Mouse (Mus musculus): ENCODE measurements at regions not wholly inside any gene's neighbourhood (a gene's known extent, or its start where the extent isn't known, plus 50 kb on each side); places are given as distances from the start of the nearest gene placed in this dataset.

- Histone ChIP-seq H3K27me3 (ENCODE audit: control insufficient read depth, insufficient read depth, insufficient read length) (no peaks in the 10 kb centered on the region), H3K36me3 (ENCODE audit: control insufficient read depth, insufficient read depth) (no peaks in the 10 kb centered on the region), H3K4me3 (no peak overlapping the region), H3K79me2 (ENCODE audit: control insufficient read depth, insufficient read depth) (no peaks in the 10 kb centered on the region), H3ac (ENCODE audit: control insufficient read depth, insufficient read length) (no peak overlapping the region), H3K4me2 (ENCODE audit: low read depth) (no peak overlapping the region)
- TF ChIP-seq SRF (IDR thresholded peaks at IDR 0.05; ENCODE audit: control insufficient read depth, insufficient read length, low read depth) = no peak
These were observed 164.1 kb upstream of the Olig3 start for GRCm38 (mm10) chr10:19192221-19192620.

GRCm38 (mm10) chr10:19188082-19188742 is 168.1 kb upstream of the Olig3 start:
- H3K79me2 ChIP-seq (ENCODE audit: control insufficient read depth, insufficient read depth) = no peaks in the 10 kb centered on the region
- TF ChIP-seq POLR2AphosphoS2 (IDR thresholded peaks at IDR 0.05; ENCODE audit: insufficient read length, low read depth) (no peak), TCF3 (IDR thresholded peaks at IDR 0.05; ENCODE audit: insufficient read length, low read depth) (no peak), POLR2A (IDR thresholded peaks at IDR 0.05; ENCODE audit: insufficient read length, low read depth) (no peak), MAX (IDR thresholded peaks at IDR 0.05; ENCODE audit: low read depth) (no peak), SRF (IDR thresholded peaks at IDR 0.05; ENCODE audit: control insufficient read depth, insufficient read length, low read depth) (no peak), CEBPB (IDR thresholded peaks at IDR 0.05; ENCODE audit: insufficient read depth, poor library complexity, severe bottlenecking) (no peak), E2F4 (IDR thresholded peaks at IDR 0.05; ENCODE audit: insufficient read depth) (no peak), USF1 (IDR thresholded peaks at IDR 0.05; ENCODE audit: low read depth) (no peak), REST (IDR thresholded peaks at IDR 0.05; ENCODE audit: insufficient read depth, insufficient read length) (no peak), MYOD1 (IDR thresholded peaks at IDR 0.05; ENCODE audit: control insufficient read depth in 1 of 3, insufficient read length in 2 of 3, low read depth in 2 of 3) (no peak), MYOG (IDR thresholded peaks at IDR 0.05; ENCODE audit: control insufficient read depth in 1 of 3, insufficient read depth in 1 of 3, insufficient read length in 2 of 3, low read depth in 2 of 3) (no peak), TCF12 (IDR thresholded peaks at IDR 0.05; ENCODE audit: insufficient read depth, poor library complexity, severe bottlenecking) (no peak)
- H3K36me3 ChIP-seq (ENCODE audit: control insufficient read depth, insufficient read depth) = no peaks in the 10 kb centered on the region
- no peak overlapping the region for H3K4me2 ChIP-seq (ENCODE audit: low read depth)
- H3K27me3 ChIP-seq (ENCODE audit: control insufficient read depth, insufficient read depth, insufficient read length) = no peaks in the 10 kb centered on the region
- H3ac ChIP-seq (ENCODE audit: control insufficient read depth, insufficient read length) = no peak overlapping the region
- no peak overlapping the region for H3K4me3 ChIP-seq

- TF ChIP-seq POLR2AphosphoS2 (IDR thresholded peaks at IDR 0.05; ENCODE audit: insufficient read length, low read depth) (no peak), USF1 (IDR thresholded peaks at IDR 0.05; ENCODE audit: low read depth) (no peak), SRF (IDR thresholded peaks at IDR 0.05; ENCODE audit: control insufficient read depth, insufficient read length, low read depth) (no peak), POLR2A (IDR thresholded peaks at IDR 0.05; ENCODE audit: insufficient read length, low read depth) (no peak), E2F4 (IDR thresholded peaks at IDR 0.05; ENCODE audit: insufficient read depth) (no peak), MAX (IDR thresholded peaks at IDR 0.05; ENCODE audit: low read depth) (no peak), MYOD1 (IDR thresholded peaks at IDR 0.05; ENCODE audit: control insufficient read depth in 1 of 3, insufficient read length in 2 of 3, low read depth in 2 of 3) (no peak), REST (IDR thresholded peaks at IDR 0.05; ENCODE audit: insufficient read depth, insufficient read length) (no peak), CEBPB (IDR thresholded peaks at IDR 0.05; ENCODE audit: insufficient read depth, poor library complexity, severe bottlenecking) (no peak), TCF12 (IDR thresholded peaks at IDR 0.05; ENCODE audit: insufficient read depth, poor library complexity, severe bottlenecking) (no peak), MYOG (IDR thresholded peaks at IDR 0.05; ENCODE audit: control insufficient read depth in 1 of 3, insufficient read depth in 1 of 3, insufficient read length in 2 of 3, low read depth in 2 of 3) (no peak), TCF3 (IDR thresholded peaks at IDR 0.05; ENCODE audit: insufficient read length, low read depth) (no peak)
- Histone ChIP-seq H3K36me3 (ENCODE audit: control insufficient read depth, insufficient read depth) (no peaks in the 10 kb centered on the region), H3K4me2 (ENCODE audit: low read depth) (no peak overlapping the region), H3ac (ENCODE audit: control insufficient read depth, insufficient read length) (no peak overlapping the region), H3K27me3 (ENCODE audit: control insufficient read depth, insufficient read depth, insufficient read length) (no peaks in the 10 kb centered on the region), H3K4me3 (no peak overlapping the region), H3K79me2 (ENCODE audit: control insufficient read depth, insufficient read depth) (no peaks in the 10 kb centered on the region)
These were observed 168.6 kb upstream of the Olig3 start for GRCm38 (mm10) chr10:19187716-19188081.

GRCm38 (mm10) chr10:19187084-19187615 is 169.2 kb upstream of the Olig3 start:
- H3K36me3 ChIP-seq (ENCODE audit: control insufficient read depth, insufficient read depth) = no peaks in the 10 kb centered on the region
- no peaks in the 10 kb centered on the region for H3K79me2 ChIP-seq (ENCODE audit: control insufficient read depth, insufficient read depth)
- TF ChIP-seq CEBPB (IDR thresholded peaks at IDR 0.05; ENCODE audit: insufficient read depth, poor library complexity, severe bottlenecking) = no peak
- no peak for TF ChIP-seq TCF3 (IDR thresholded peaks at IDR 0.05; ENCODE audit: insufficient read length, low read depth)
- TF ChIP-seq MYOG (IDR thresholded peaks at IDR 0.05; ENCODE audit: control insufficient read depth in 1 of 3, insufficient read depth in 1 of 3, insufficient read length in 2 of 3, low read depth in 2 of 3) = no peak
- no peak for TF ChIP-seq E2F4 (IDR thresholded peaks at IDR 0.05; ENCODE audit: insufficient read depth)
- no peak for TF ChIP-seq MYOD1 (IDR thresholded peaks at IDR 0.05; ENCODE audit: control insufficient read depth in 1 of 3, insufficient read length in 2 of 3, low read depth in 2 of 3)
- no peak for TF ChIP-seq SRF (IDR thresholded peaks at IDR 0.05; ENCODE audit: control insufficient read depth, insufficient read length, low read depth)
- TF ChIP-seq TCF12 (IDR thresholded peaks at IDR 0.05; ENCODE audit: insufficient read depth, poor library complexity, severe bottlenecking) = no peak
- no peak for TF ChIP-seq POLR2AphosphoS2 (IDR thresholded peaks at IDR 0.05; ENCODE audit: insufficient read length, low read depth)
- no peak for TF ChIP-seq MAX (IDR thresholded peaks at IDR 0.05; ENCODE audit: low read depth)
- TF ChIP-seq USF1 (IDR thresholded peaks at IDR 0.05; ENCODE audit: low read depth) = no peak
- no peak for TF ChIP-seq REST (IDR thresholded peaks at IDR 0.05; ENCODE audit: insufficient read depth, insufficient read length)
- no peak for TF ChIP-seq POLR2A (IDR thresholded peaks at IDR 0.05; ENCODE audit: insufficient read length, low read depth)
- no peak overlapping the region for H3K4me2 ChIP-seq (ENCODE audit: low read depth)
- no peak overlapping the region for H3ac ChIP-seq (ENCODE audit: control insufficient read depth, insufficient read length)
- H3K4me3 ChIP-seq = no peak overlapping the region
- H3K27me3 ChIP-seq (ENCODE audit: control insufficient read depth, insufficient read depth, insufficient read length) = no peaks in the 10 kb centered on the region
